Mouse (Mus musculus): ENCODE results near the gene Tmem178. TPM values are rescaled to one million over a fixed set of nuclear protein-coding genes. Genes with fewer than 3 reads are reported as not detected.

Gene Tmem178
- polyA plus RNA-seq, 1 experiment from 2014 or later, result 30.5 TPM

- Histone ChIP-seq H3K36me3 (ENCODE audit: control insufficient read depth, insufficient read depth, low read length) (no peaks in the 10 kb centered on the region), H3K9ac (replicated peaks; ENCODE audit: low read length) (no peak overlapping the region), H3K27ac (replicated peaks; ENCODE audit: low read depth, low read length) (peak overlapping the region; percentile 33), H3K9me3 (ENCODE audit: control insufficient read depth, low read length) (0 out of 2 replicates have a peak, but pooled peaks cover 1% of the 10 kb centered on the region), H3K4me1 (ENCODE audit: control insufficient read depth, insufficient read depth, low read length) (peaks cover 30% of the 10 kb centered on the region), H3K27me3 (ENCODE audit: control insufficient read depth, insufficient read depth, low read length) (no peaks in the 10 kb centered on the region), H3K4me2 (ENCODE audit: low read length) (no peak overlapping the region), H3K4me3 (replicated peaks; ENCODE audit: low read depth, low read length) (no peak overlapping the region)
- ATAC-seq (ENCODE audit: low FRiP score, low TSS enrichment), result no peak
- no peak for DNase-seq
- WGBS, result 51% methylated on average over 10 of the region's 10 CpGs
Measured at GRCm38 (mm10) chr17:80970716-80971115, 26.3 kb downstream of the Tmem178 start.

GRCm38 (mm10) chr17:80972891-80973290 lies 28.5 kb downstream of the Tmem178 start:
- no peak for ATAC-seq (ENCODE audit: low FRiP score, low TSS enrichment)

DNA sequence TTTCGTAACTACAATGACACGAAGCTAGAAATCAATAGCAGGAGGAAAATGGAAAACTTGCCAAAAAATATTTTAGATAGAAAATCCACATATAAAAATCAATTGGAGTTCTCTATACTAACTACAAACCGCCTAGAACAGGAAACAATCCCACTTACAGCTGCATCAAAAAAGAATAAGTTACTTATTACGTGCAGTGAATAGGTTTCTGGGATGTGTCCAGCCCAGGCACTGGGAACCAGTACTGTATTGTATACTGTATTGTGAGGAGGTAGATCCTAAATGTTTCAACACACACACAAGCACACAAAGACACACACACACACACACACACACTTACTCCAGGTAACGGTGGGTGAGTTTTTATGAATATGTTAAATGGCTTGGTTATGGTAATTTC lies 32.8 kb downstream of the Tmem178 start:
- Histone ChIP-seq H3K27me3 (ENCODE audit: control insufficient read depth, insufficient read depth, low read length) (no peaks in the 10 kb centered on the region), H3K4me1 (ENCODE audit: control insufficient read depth, insufficient read depth, low read length) (0 out of 2 replicates have a peak, but pooled peaks cover 6% of the 10 kb centered on the region), H3K4me2 (ENCODE audit: low read length) (no peak overlapping the region), H3K27ac (replicated peaks; ENCODE audit: low read depth, low read length) (no peak overlapping the region), H3K9me3 (ENCODE audit: control insufficient read depth, low read length) (0 out of 2 replicates have a peak, but pooled peaks cover 4% of the 10 kb centered on the region), H3K4me3 (replicated peaks; ENCODE audit: low read depth, low read length) (no peak overlapping the region), H3K9ac (replicated peaks; ENCODE audit: low read length) (no peak overlapping the region), H3K36me3 (ENCODE audit: control insufficient read depth, insufficient read depth, low read length) (no peaks in the 10 kb centered on the region)
- DNase-seq (no peak), ATAC-seq (ENCODE audit: low FRiP score, low TSS enrichment) (no peak)
- 88% methylated on average over 5 of the region's 5 CpGs for WGBS

More at GRCm38 (mm10) chr17:80972891-80973290, 28.5 kb downstream of the Tmem178 start:
- Histone ChIP-seq H3K4me3 (replicated peaks; ENCODE audit: low read depth, low read length) (no peak overlapping the region), H3K9ac (replicated peaks; ENCODE audit: low read length) (no peak overlapping the region), H3K36me3 (ENCODE audit: control insufficient read depth, insufficient read depth, low read length) (no peaks in the 10 kb centered on the region), H3K4me2 (ENCODE audit: low read length) (no peak overlapping the region), H3K9me3 (ENCODE audit: control insufficient read depth, low read length) (0 out of 2 replicates have a peak, but pooled peaks cover 4% of the 10 kb centered on the region), H3K27me3 (ENCODE audit: control insufficient read depth, insufficient read depth, low read length) (no peaks in the 10 kb centered on the region), H3K4me1 (ENCODE audit: control insufficient read depth, insufficient read depth, low read length) (peaks cover 30% of the 10 kb centered on the region), H3K27ac (replicated peaks; ENCODE audit: low read depth, low read length) (no peak overlapping the region)
- DNase-seq, result no peak
- WGBS, result 92% methylated on average over 7 of the region's 7 CpGs

DNA sequence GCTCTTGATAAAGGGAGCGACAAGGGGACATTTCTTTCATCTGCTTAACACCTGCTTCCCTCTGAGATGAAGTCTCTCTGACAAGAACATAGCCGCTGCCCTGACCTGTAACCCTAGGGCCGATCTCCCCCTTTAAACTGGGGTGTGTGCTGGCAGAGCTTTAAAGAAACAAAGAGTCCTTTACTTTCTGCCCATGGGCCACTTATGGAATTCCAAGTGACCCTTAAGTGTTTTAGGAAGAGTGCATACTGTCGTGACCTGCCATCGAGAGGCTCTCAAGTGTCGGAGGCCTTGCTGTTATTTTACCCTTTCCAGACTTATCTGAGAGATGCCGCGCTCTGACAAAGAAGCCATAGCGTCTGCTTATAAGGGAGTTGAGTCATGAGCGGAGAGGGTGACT lies 35.7 kb downstream of the Tmem178 start:
- Histone ChIP-seq H3K27me3 (ENCODE audit: control insufficient read depth, insufficient read depth, low read length) (no peaks in the 10 kb centered on the region), H3K9ac (replicated peaks; ENCODE audit: low read length) (no peak overlapping the region), H3K27ac (replicated peaks; ENCODE audit: low read depth, low read length) (no peak overlapping the region), H3K36me3 (ENCODE audit: control insufficient read depth, insufficient read depth, low read length) (no peaks in the 10 kb centered on the region), H3K9me3 (ENCODE audit: control insufficient read depth, low read length) (0 out of 2 replicates have a peak, but pooled peaks cover 4% of the 10 kb centered on the region), H3K4me2 (ENCODE audit: low read length) (no peak overlapping the region), H3K4me1 (ENCODE audit: control insufficient read depth, insufficient read depth, low read length) (peaks cover 12% of the 10 kb centered on the region; the same call in 1 of the 2 replicates), H3K4me3 (replicated peaks; ENCODE audit: low read depth, low read length) (no peak overlapping the region)
- DNase-seq (no peak), ATAC-seq (ENCODE audit: low FRiP score, low TSS enrichment) (no peak)
- 87% methylated on average over 10 of the region's 10 CpGs for WGBS

DNA sequence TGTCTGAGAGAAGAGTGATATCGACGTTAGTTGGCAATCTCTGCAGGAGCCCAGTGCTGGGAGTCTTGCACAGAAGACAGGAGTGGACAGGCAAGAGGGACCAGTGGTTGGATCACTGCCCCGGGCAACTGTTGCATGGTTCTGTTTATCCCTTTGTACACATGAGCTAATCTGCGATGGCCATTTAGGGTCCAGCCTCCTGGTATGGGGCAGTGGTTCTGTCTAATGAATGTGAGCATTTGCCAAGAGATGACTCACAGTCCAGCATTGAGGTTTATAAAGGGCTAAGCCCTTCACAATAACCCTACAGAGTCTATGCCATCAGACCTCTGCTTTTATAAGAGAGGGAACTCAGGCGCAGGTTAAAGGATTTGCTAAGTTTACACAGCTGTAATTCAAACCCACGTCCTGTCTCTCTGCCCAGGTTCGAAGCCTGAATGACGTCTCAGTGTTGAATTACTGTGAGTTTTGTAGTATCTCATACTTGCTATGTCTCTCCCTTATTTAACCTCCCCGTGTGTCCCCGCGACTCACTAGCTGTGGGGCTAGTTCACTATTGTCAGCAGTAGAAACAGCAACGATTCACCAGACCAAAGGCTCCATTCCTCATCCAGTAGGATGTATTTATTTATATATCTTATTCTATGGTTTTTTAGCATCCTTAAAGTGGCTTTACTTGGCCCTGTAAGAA lies 37.4 kb downstream of the Tmem178 start:
- peak; percentile 37 for DNase-seq
- H3K4me1 ChIP-seq (ENCODE audit: control insufficient read depth, insufficient read depth, low read length), result peaks cover 12% of the 10 kb centered on the region; the same call in 1 of the 2 replicates
- H3K27me3 ChIP-seq (ENCODE audit: control insufficient read depth, insufficient read depth, low read length), result no peaks in the 10 kb centered on the region
- peak; percentile 46; the same call in 1 of the 2 replicates for ATAC-seq (ENCODE audit: low FRiP score, low TSS enrichment)
- WGBS, result 49% methylated on average over 12 of the region's 12 CpGs
- peak overlapping the region; percentile 3; the same call in 1 of the 2 replicates for H3K4me2 ChIP-seq (ENCODE audit: low read length)
- no peak overlapping the region for H3K4me3 ChIP-seq (replicated peaks; ENCODE audit: low read depth, low read length)
- peak overlapping the region; percentile 74 for H3K27ac ChIP-seq (replicated peaks; ENCODE audit: low read depth, low read length)
- peak overlapping the region; percentile 6; the same call in 1 of the 2 replicates for H3K9ac ChIP-seq (replicated peaks; ENCODE audit: low read length)
- H3K9me3 ChIP-seq (ENCODE audit: control insufficient read depth, low read length), result no peaks in the 10 kb centered on the region
- no peaks in the 10 kb centered on the region for H3K36me3 ChIP-seq (ENCODE audit: control insufficient read depth, insufficient read depth, low read length)

GRCm38 (mm10) chr17:80982412-80982787 lies 38.0 kb downstream of the Tmem178 start:
- Histone ChIP-seq H3K27ac (replicated peaks; ENCODE audit: low read depth, low read length) (peak overlapping the region; percentile 74), H3K4me1 (ENCODE audit: control insufficient read depth, insufficient read depth, low read length) (peaks cover 12% of the 10 kb centered on the region; the same call in 1 of the 2 replicates), H3K9me3 (ENCODE audit: control insufficient read depth, low read length) (no peaks in the 10 kb centered on the region), H3K9ac (replicated peaks; ENCODE audit: low read length) (peak overlapping the region; percentile 6; the same call in 1 of the 2 replicates), H3K4me2 (ENCODE audit: low read length) (peak overlapping the region; percentile 3; the same call in 1 of the 2 replicates), H3K36me3 (ENCODE audit: control insufficient read depth, insufficient read depth, low read length) (no peaks in the 10 kb centered on the region), H3K27me3 (ENCODE audit: control insufficient read depth, insufficient read depth, low read length) (no peaks in the 10 kb centered on the region), H3K4me3 (replicated peaks; ENCODE audit: low read depth, low read length) (no peak overlapping the region)
- DNase-seq, result peak; percentile 88
- ATAC-seq (ENCODE audit: low FRiP score, low TSS enrichment), result peak; percentile 68
- WGBS, result 6% methylated on average over 8 of the region's 8 CpGs

DNA sequence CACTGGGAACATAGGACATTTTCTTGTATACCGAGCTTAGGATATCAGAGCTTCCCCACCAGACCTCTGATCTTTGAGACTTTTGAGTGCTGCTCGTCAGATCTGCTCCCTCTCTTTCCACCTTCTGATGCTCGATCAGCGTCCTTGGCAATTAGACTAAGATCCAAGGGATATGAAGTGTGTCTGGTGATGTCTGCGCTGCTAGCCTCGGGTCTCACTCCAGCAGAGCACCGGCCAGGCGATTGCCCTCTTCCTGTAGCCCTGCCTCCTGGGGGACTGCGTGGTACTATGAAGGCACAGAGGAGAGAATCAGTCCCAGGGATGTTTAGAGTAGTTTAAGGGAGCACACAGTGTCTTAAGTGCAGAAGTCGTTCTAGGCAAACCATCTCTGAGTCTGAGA lies 38.5 kb downstream of the Tmem178 start:
- H3K27me3 ChIP-seq (ENCODE audit: control insufficient read depth, insufficient read depth, low read length), result no peaks in the 10 kb centered on the region
- no peak overlapping the region for H3K9ac ChIP-seq (replicated peaks; ENCODE audit: low read length)
- 0 out of 2 replicates have a peak overlapping the region, but pooled peaks have one; percentile 74 for H3K27ac ChIP-seq (replicated peaks; ENCODE audit: low read depth, low read length)
- H3K4me3 ChIP-seq (replicated peaks; ENCODE audit: low read depth, low read length), result no peak overlapping the region
- 0 out of 2 replicates have a peak, but pooled peaks cover 3% of the 10 kb centered on the region for H3K36me3 ChIP-seq (ENCODE audit: control insufficient read depth, insufficient read depth, low read length)
- H3K9me3 ChIP-seq (ENCODE audit: control insufficient read depth, low read length), result no peaks in the 10 kb centered on the region
- no peak for ATAC-seq (ENCODE audit: low FRiP score, low TSS enrichment)
- H3K4me2 ChIP-seq (ENCODE audit: low read length), result no peak overlapping the region
- DNase-seq, result no peak
- WGBS, result 76% methylated on average over 10 of the region's 10 CpGs
- peaks cover 12% of the 10 kb centered on the region; the same call in 1 of the 2 replicates for H3K4me1 ChIP-seq (ENCODE audit: control insufficient read depth, insufficient read depth, low read length)

- Histone ChIP-seq H3K4me1 (ENCODE audit: control insufficient read depth, insufficient read depth, low read length) (peaks cover 3% of the 10 kb centered on the region; the same call in 1 of the 2 replicates), H3K4me3 (replicated peaks; ENCODE audit: low read depth, low read length) (no peak overlapping the region), H3K4me2 (ENCODE audit: low read length) (no peak overlapping the region), H3K27ac (replicated peaks; ENCODE audit: low read depth, low read length) (no peak overlapping the region), H3K9me3 (ENCODE audit: control insufficient read depth, low read length) (no peaks in the 10 kb centered on the region), H3K27me3 (ENCODE audit: control insufficient read depth, insufficient read depth, low read length) (no peaks in the 10 kb centered on the region), H3K36me3 (ENCODE audit: control insufficient read depth, insufficient read depth, low read length) (0 out of 2 replicates have a peak, but pooled peaks cover 3% of the 10 kb centered on the region), H3K9ac (replicated peaks; ENCODE audit: low read length) (no peak overlapping the region)
- 69% methylated on average over 8 of the region's 8 CpGs for WGBS
- no peak for DNase-seq
- no peak for ATAC-seq (ENCODE audit: low FRiP score, low TSS enrichment)
Measured at GRCm38 (mm10) chr17:80991535-80992127, 47.2 kb downstream of the Tmem178 start.
